Mouse (Mus musculus): Measurements from ENCODE around the gene Satb1. TPM values are rescaled to one million over a fixed set of nuclear protein-coding genes. Genes with fewer than 3 reads are reported as not detected.

Gene Satb1
- 6.2 and 6.5 TPM in 2 replicates for polyA plus RNA-seq (2011; ENCODE audit: insufficient read length, low read depth, missing spikeins)

- no peak within 1 kb of the TSS for H3K27ac ChIP-seq (ENCODE audit: insufficient read depth, low read length)
- H3K4me1 ChIP-seq (ENCODE audit: control insufficient read depth, insufficient read depth, low read length) = no peaks in the 10 kb centered on the region; the same call in 1 of the 2 replicates
- TF ChIP-seq POLR2A (IDR thresholded peaks at IDR 0.05; ENCODE audit: low read depth, low read length) = no peak
- no peak for TF ChIP-seq CTCF (IDR thresholded peaks at IDR 0.05; ENCODE audit: borderline replicate concordance, insufficient read depth, low read length)
- H3K4me3 ChIP-seq (ENCODE audit: insufficient read depth, low read length) = peak within 1 kb of the TSS; percentile 53
Observed at GRCm38 (mm10) chr17:51832900-51833577, at the start of gene Satb1. Gene Satb1 (minus strand): TSS chr17:51833290.

- TF ChIP-seq POLR2A (IDR thresholded peaks at IDR 0.05; ENCODE audit: low read depth, low read length) (no peak), CTCF (IDR thresholded peaks at IDR 0.05; ENCODE audit: borderline replicate concordance, insufficient read depth, low read length) (no peak)
- no peak overlapping the region for H3K4me3 ChIP-seq (ENCODE audit: insufficient read depth, low read length)
- no peak overlapping the region for H3K27ac ChIP-seq (ENCODE audit: insufficient read depth, low read length)
- no peaks in the 10 kb centered on the region for H3K4me1 ChIP-seq (ENCODE audit: control insufficient read depth, insufficient read depth, low read length)
Observed at GRCm38 (mm10) chr17:51882566-51882965, 49.5 kb upstream of the Satb1 start.

DNA sequence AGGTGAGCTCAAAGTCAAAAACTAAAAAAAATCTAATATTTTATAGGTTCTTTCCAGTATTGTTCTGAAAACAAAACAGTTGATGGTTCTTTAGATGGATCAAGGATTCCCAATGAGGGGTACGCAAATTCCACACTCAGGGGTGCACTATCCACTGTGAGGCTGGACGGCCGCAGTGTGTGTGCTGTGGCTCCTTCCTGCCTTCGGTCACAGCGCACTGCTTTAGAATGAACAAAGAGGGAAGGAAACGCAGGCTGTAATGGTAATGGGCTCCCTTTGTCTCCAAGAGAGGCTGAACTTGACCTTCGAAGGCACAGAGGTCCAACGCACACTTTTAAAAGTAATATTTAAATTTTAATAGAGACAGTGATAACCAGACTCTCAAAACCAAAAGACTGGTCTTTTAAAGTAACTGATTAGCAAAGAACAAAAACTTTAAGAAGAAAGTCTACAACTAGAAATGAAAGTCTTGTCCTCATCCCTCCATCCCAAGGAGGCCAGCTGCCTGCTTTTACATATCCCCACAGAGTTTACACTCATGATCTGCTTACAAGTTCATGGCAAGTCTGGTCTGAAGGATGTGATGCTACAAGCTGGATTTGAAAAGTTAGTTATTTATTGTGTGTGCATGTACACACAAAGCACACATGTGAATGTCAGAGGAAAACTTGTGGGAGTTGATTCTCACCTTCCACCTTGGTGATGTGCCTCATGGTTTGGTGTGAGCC is 48.0 kb upstream of the Satb1 start:
- Histone ChIP-seq H3K4me3 (ENCODE audit: insufficient read depth, low read length) (no peak overlapping the region), H3K27ac (ENCODE audit: insufficient read depth, low read length) (no peak overlapping the region), H3K4me1 (ENCODE audit: control insufficient read depth, insufficient read depth, low read length) (no peaks in the 10 kb centered on the region)
- TF ChIP-seq CTCF (IDR thresholded peaks at IDR 0.05; ENCODE audit: borderline replicate concordance, insufficient read depth, low read length) = no peak

- Histone ChIP-seq H3K4me1 (ENCODE audit: control insufficient read depth, insufficient read depth, low read length) (no peaks in the 10 kb centered on the region), H3K27ac (ENCODE audit: insufficient read depth, low read length) (no peak overlapping the region), H3K4me3 (ENCODE audit: insufficient read depth, low read length) (no peak overlapping the region)
- TF ChIP-seq CTCF (IDR thresholded peaks at IDR 0.05; ENCODE audit: borderline replicate concordance, insufficient read depth, low read length) = no peak
- no peak for TF ChIP-seq POLR2A (IDR thresholded peaks at IDR 0.05; ENCODE audit: low read depth, low read length)
Observed at GRCm38 (mm10) chr17:51880221-51880620, 47.1 kb upstream of the Satb1 start.

- TF ChIP-seq CTCF (IDR thresholded peaks at IDR 0.05; ENCODE audit: borderline replicate concordance, insufficient read depth, low read length) (no peak), POLR2A (IDR thresholded peaks at IDR 0.05; ENCODE audit: low read depth, low read length) (no peak)
- no peak overlapping the region for H3K4me3 ChIP-seq (ENCODE audit: insufficient read depth, low read length)
- no peak overlapping the region for H3K27ac ChIP-seq (ENCODE audit: insufficient read depth, low read length)
- H3K4me1 ChIP-seq (ENCODE audit: control insufficient read depth, insufficient read depth, low read length) = no peaks in the 10 kb centered on the region
Observed at GRCm38 (mm10) chr17:51879736-51880135, 46.6 kb upstream of the Satb1 start.

DNA sequence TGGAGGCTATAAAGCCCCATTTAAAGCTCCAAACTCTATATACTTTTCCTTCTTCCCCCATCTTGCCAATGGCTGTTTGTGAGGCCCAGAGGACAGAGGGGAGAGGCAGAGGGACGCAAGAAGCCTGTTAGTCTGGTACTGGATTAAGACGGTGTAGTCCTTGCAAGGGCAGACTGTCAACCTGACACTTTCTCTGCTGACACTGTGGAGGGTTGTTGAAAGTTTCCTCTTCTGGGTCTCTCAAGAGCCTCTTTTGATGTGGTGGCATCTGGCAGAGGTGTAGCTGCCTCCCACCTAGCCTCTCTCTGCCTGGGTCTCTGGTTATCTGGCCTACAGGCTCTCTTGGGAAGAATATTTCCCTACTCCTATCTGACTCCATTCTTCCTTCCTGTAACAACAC is 46.1 kb upstream of the Satb1 start:
- no peak overlapping the region for H3K27ac ChIP-seq (ENCODE audit: insufficient read depth, low read length)
- H3K4me3 ChIP-seq (ENCODE audit: insufficient read depth, low read length) = no peak overlapping the region
- no peak for TF ChIP-seq POLR2A (IDR thresholded peaks at IDR 0.05; ENCODE audit: low read depth, low read length)
- TF ChIP-seq CTCF (IDR thresholded peaks at IDR 0.05; ENCODE audit: borderline replicate concordance, insufficient read depth, low read length) = no peak
- no peaks in the 10 kb centered on the region for H3K4me1 ChIP-seq (ENCODE audit: control insufficient read depth, insufficient read depth, low read length)

GRCm38 (mm10) chr17:51876471-51876870 is 43.4 kb upstream of the Satb1 start:
- Histone ChIP-seq H3K4me1 (ENCODE audit: control insufficient read depth, insufficient read depth, low read length) (no peaks in the 10 kb centered on the region), H3K27ac (ENCODE audit: insufficient read depth, low read length) (no peak overlapping the region), H3K4me3 (ENCODE audit: insufficient read depth, low read length) (no peak overlapping the region)
- TF ChIP-seq POLR2A (IDR thresholded peaks at IDR 0.05; ENCODE audit: low read depth, low read length) (no peak), CTCF (IDR thresholded peaks at IDR 0.05; ENCODE audit: borderline replicate concordance, insufficient read depth, low read length) (no peak)

GRCm38 (mm10) chr17:51857616-51858015 is 24.5 kb upstream of the Satb1 start:
- no peak for TF ChIP-seq CTCF (IDR thresholded peaks at IDR 0.05; ENCODE audit: borderline replicate concordance, insufficient read depth, low read length)
- TF ChIP-seq POLR2A (IDR thresholded peaks at IDR 0.05; ENCODE audit: low read depth, low read length) = no peak
- no peaks in the 10 kb centered on the region for H3K4me1 ChIP-seq (ENCODE audit: control insufficient read depth, insufficient read depth, low read length)
- H3K27ac ChIP-seq (ENCODE audit: insufficient read depth, low read length) = no peak overlapping the region
- H3K4me3 ChIP-seq (ENCODE audit: insufficient read depth, low read length) = no peak overlapping the region

DNA sequence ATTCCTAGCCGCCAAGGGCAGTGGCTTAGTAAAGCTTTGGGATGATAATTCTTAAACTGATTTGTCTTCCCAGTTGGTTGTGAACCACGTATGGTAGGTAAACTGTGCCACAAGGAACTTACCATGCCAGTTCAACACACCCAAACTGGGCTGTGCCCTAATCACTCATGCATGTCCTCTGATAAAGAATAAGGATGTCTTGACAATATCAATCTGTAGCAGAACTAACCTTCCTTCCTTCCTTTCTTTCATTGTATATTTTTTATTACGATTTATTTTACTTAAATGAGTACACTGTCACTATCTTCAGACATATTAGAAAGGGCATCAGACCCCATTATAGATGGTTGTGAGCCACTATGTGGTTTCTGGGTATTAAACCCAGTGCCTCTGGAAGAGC is 23.2 kb upstream of the Satb1 start:
- TF ChIP-seq CTCF (IDR thresholded peaks at IDR 0.05; ENCODE audit: borderline replicate concordance, insufficient read depth, low read length) (no peak), POLR2A (IDR thresholded peaks at IDR 0.05; ENCODE audit: low read depth, low read length) (no peak)
- Histone ChIP-seq H3K27ac (ENCODE audit: insufficient read depth, low read length) (no peak overlapping the region), H3K4me3 (ENCODE audit: insufficient read depth, low read length) (no peak overlapping the region), H3K4me1 (ENCODE audit: control insufficient read depth, insufficient read depth, low read length) (no peaks in the 10 kb centered on the region)

DNA sequence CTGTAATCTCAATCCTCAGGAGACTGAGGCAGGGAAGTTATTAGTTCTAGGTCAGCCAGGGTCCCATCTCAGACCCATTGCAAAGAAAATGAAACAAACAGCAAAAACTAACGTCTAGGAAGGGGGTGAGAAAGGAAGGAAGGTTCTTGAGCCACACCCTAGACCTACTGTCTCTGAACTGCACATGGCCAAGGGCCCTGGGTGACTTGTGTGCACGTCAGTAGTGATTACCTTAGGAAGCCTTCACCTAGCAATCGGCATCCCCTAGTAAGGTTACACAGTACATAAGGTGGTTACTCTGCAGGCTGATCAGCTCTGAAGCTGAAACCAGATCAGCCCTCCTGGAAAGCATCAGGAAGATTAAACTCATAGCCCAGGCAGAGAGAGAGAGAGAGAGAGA is 22.2 kb upstream of the Satb1 start:
- no peak overlapping the region for H3K4me3 ChIP-seq (ENCODE audit: insufficient read depth, low read length)
- no peaks in the 10 kb centered on the region for H3K4me1 ChIP-seq (ENCODE audit: control insufficient read depth, insufficient read depth, low read length)
- no peak for TF ChIP-seq POLR2A (IDR thresholded peaks at IDR 0.05; ENCODE audit: low read depth, low read length)
- no peak overlapping the region for H3K27ac ChIP-seq (ENCODE audit: insufficient read depth, low read length)

All from embryonic fibroblast, embryonic 13.5 days (primary cell).